Mouse (Mus musculus) hindbrain, embryonic 15.5 days (tissue): ENCODE measurements at regions not wholly inside any gene's neighbourhood (a gene's known extent, or its start where the extent isn't known, plus 50 kb on each side); places are given as distances from the start of the nearest gene placed in this dataset.

ENCODE experiments used
- ATAC-seq: fragments of 200-750 bp; cut with Nextera tagmentation; 2 replicates; pipeline ENCODE4 v1.8.0; 2017; ENCODE audit warnings: low read depth, moderate number of reproducible peaks, moderate TSS enrichment; ENCODE audit not compliant: low FRiP score
- H3K27ac ChIP-seq: fragments of 300-500 bp; sonication (generic); replicated peaks from 2 replicates; pipeline ENCODE4 v1.5.1; 2015; ENCODE audit warnings: mild to moderate bottlenecking, inconsistent platforms
- H3K27me3 ChIP-seq: fragments of 300-500 bp; sonication (generic); 2 replicates; pipeline ENCODE4 v1.6.1; 2015; ENCODE audit warnings: control low read depth, inconsistent platforms
- H3K36me3 ChIP-seq: fragments of 300-500 bp; sonication (generic); 2 replicates; pipeline ENCODE4 v1.6.1; 2015; ENCODE audit warnings: control low read depth, inconsistent platforms
- H3K4me1 ChIP-seq: fragments of 300-500 bp; sonication (generic); replicated peaks from 2 replicates; pipeline ENCODE4 v1.6.1; 2015; ENCODE audit warnings: control low read depth, inconsistent platforms
- H3K4me2 ChIP-seq: fragments of 300-500 bp; sonication (generic); 2 replicates; pipeline ENCODE4 v1.6.1; 2015; ENCODE audit warnings: moderate library complexity, mild to moderate bottlenecking, inconsistent platforms
- H3K4me3 ChIP-seq: fragments of 300-500 bp; sonication (generic); 2 replicates; pipeline ENCODE4 v1.5.1; 2015; ENCODE audit warnings: mild to moderate bottlenecking, inconsistent platforms
- H3K9ac ChIP-seq: fragments of 300-500 bp; sonication (generic); 2 replicates; pipeline ENCODE4 v1.6.1; 2015; ENCODE audit warnings: inconsistent platforms
- H3K9me3 ChIP-seq: fragments of 300-500 bp; sonication (generic); 2 replicates; pipeline ENCODE4 v1.6.1; 2016; ENCODE audit warnings: control low read depth, inconsistent platforms
- WGBS: fragments of 180-500 bp; shearing (Covaris S2); methylation state at CpG from one replicate; pipeline ENCODE4 v1.1.7; 2015; 5-methylcytosine and 5-hydroxymethylcytosine counted together

GRCm38 (mm10) chr2:136449265-136449664 is 52.4 kb upstream of the Ankef1 start:
- no peaks in the 10 kb centered on the region for H3K4me1 ChIP-seq
- ATAC-seq, result peak; percentile 38; the same call in 1 of the 2 replicates
- no peaks in the 10 kb centered on the region for H3K9me3 ChIP-seq
- H3K27ac ChIP-seq, result no peak overlapping the region
- H3K4me2 ChIP-seq, result no peak overlapping the region
- H3K36me3 ChIP-seq, result no peaks in the 10 kb centered on the region
- H3K27me3 ChIP-seq, result no peaks in the 10 kb centered on the region
- no peak overlapping the region for H3K9ac ChIP-seq
- WGBS, result 4% methylated on average over 1 of the region's 1 CpGs
- no peak overlapping the region for H3K4me3 ChIP-seq
